Mouse (Mus musculus): Measurements from ENCODE around the gene Ncapg.

Ncapg gene

GRCm38 (mm10) chr5:45706811-45707210, 37.1 kb downstream of the Ncapg start:
- no peak for DNase-seq

DNA sequence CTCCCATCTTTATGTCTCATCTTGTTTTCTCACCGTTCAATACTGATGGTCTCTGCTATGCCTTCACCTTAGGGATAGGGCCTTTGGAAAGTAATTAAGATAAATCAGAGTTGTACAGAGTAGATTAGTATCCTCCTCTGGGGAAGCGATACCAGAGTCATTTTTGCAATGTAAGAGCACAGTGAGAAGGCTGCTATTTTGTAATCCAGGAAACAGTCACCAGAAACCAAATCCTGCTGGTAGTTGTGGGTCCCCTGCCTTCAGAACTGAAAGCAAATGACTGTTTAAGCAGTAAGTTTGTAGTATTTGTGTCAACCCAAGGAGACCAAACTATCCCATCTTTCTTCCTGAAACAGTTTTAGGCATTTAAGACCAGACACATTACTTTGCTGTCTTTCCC, 39.9 kb downstream of the Ncapg start:
- DNase-seq, result no peak

GRCm38 (mm10) chr5:45718848-45719488, 49.2 kb downstream of the Ncapg start:
- DNase-seq, result no peak

- DNase-seq, result no peak
Measured at GRCm38 (mm10) chr5:45733751-45734150, 64.0 kb downstream of the Ncapg start.

GRCm38 (mm10) chr5:45737911-45738310, 68.2 kb downstream of the Ncapg start:
- no peak for DNase-seq

Measured in thymus, postnatal 36 days (tissue).